Comparison of ENCODE assay signal across 12 mouse cellular contexts in the genomic region with DNA sequence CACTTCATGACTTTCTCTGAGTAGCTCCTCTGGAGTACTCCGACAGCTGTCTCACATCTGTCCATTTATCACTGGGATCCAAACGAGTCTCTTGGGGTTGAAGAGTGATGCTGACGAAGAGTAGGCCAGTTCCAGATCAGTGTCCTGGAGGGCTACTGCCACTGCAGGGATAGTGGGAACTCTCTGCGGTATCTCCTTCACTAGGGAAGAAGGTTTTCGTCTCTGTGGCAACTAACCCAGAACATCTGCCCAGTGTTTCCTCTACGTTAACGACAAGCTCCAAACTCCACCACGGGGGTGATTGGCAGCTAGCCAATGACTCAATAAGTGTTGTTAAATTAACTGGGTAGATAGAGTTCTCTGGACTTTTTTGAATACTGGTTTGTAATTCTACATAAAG.
DNase-seq lines count a peak whose midpoint lies in the region; ATAC-seq and TF ChIP-seq lines count a peak whose summit lies in the region.
"Had no signal": no experiment of that assay in that cellular context is flagged by ENCODE, and none has a peak within 500 bp of the region (broad histone marks: within the 10 kb centered on the region; RNA-seq: fewer than 3 reads in every experiment).

No protein-coding gene starts in this region.

- H3K9me3 ChIP-seq in kidney, embryonic 14.5 days (ENCODE audit: control insufficient read depth, low read length) = no peaks in the 10 kb centered on the region
- H3K9me3 ChIP-seq: midbrain, embryonic 10.5 days had no signal

- no peaks in the 10 kb centered on the region for H3K4me1 ChIP-seq in kidney, adult 2 months (ENCODE audit: control insufficient read depth, insufficient read depth, low read length)
- no peaks in the 10 kb centered on the region for H3K4me1 ChIP-seq in kidney, embryonic 14.5 days (ENCODE audit: control insufficient read depth, insufficient read depth, low read length)
- no peaks in the 10 kb centered on the region for H3K4me1 ChIP-seq in thymus, adult 2 months (replicated peaks; ENCODE audit: control insufficient read depth, insufficient read depth, low read length)
- H3K4me1 ChIP-seq: midbrain, embryonic 10.5 days had no signal

- WGBS in kidney, adult 2 months = 50% methylated on average over 8 of the region's 8 CpGs
- 48% methylated on average over 8 of the region's 8 CpGs for WGBS in kidney, embryonic 14.5 days
- 65% methylated on average over 8 of the region's 8 CpGs for WGBS in thymus, adult 2 months

- H3K4me3 ChIP-seq in kidney, adult 2 months (ENCODE audit: insufficient read depth, low read depth, low read length) = no peak overlapping the region
- no peak overlapping the region for H3K4me3 ChIP-seq in kidney, embryonic 14.5 days (ENCODE audit: low read length)
- H3K4me3 ChIP-seq in thymus, adult 2 months (ENCODE audit: control insufficient read depth, insufficient read depth, low read length) = no peak overlapping the region
- H3K4me3 ChIP-seq: left cerebral cortex, adult 2 months; midbrain, embryonic 10.5 days had no signal

- H3K4me2 ChIP-seq in kidney, embryonic 14.5 days (replicated peaks; ENCODE audit: low read depth, low read length) = no peak overlapping the region

- H3K9ac ChIP-seq in kidney, embryonic 14.5 days (ENCODE audit: low read depth, low read length) = no peak overlapping the region

- TF ChIP-seq CTCF in kidney, adult 2 months (conservative IDR thresholded peaks at IDR 0.05; ENCODE audit: insufficient read depth, insufficient read length, low read depth, low read length) = no peak
- TF ChIP-seq CTCF in thymus, adult 2 months (IDR thresholded peaks at IDR 0.05; ENCODE audit: borderline replicate concordance, control insufficient read depth, extremely low read depth, insufficient read depth, low read length, poor library complexity) = no peak

- intact Hi-C loops in heart, postnatal 10 days (cut with DNase I) = loop anchor here (10.0 kb wide), 2 partner anchors 256 to 714 kb away; a partner anchor contains a TSS

- H3K27ac ChIP-seq in kidney, adult 2 months (ENCODE audit: insufficient read depth, low read depth, low read length) = no peak overlapping the region
- no peak overlapping the region for H3K27ac ChIP-seq in kidney, embryonic 14.5 days (ENCODE audit: low read depth, low read length)
- no peak overlapping the region for H3K27ac ChIP-seq in thymus, adult 2 months (ENCODE audit: control insufficient read depth, insufficient read depth, low read length)
- H3K27ac ChIP-seq: left cerebral cortex, adult 2 months; midbrain, embryonic 10.5 days had no signal

- DNase-seq in kidney, adult 2 months = peak; percentile 37
- DNase-seq in adrenal gland, postnatal 14 days = peak; percentile 31
- DNase-seq in heart, postnatal 10 days = peak; percentile 71 to 72
- DNase-seq in lung, postnatal 14 days = peak; percentile 54
- DNase-seq in thymus, adult 2 months = no peak
- no peak for DNase-seq in embryo, embryonic 9.5 days (ENCODE audit: extremely low spot score)
- no peak for DNase-seq in retina, embryonic 14.5 days (ENCODE audit: low spot score)
- DNase-seq: embryo, embryonic 11 days had no signal

- TF ChIP-seq POLR2A in kidney, adult 2 months (IDR thresholded peaks at IDR 0.05; ENCODE audit: low read depth, low read length) = no peak
- no peak for TF ChIP-seq POLR2A in thymus, adult 2 months (IDR thresholded peaks at IDR 0.05; ENCODE audit: control insufficient read depth, extremely low read depth, insufficient read depth, low read length, poor library complexity)

- H3K27me3 ChIP-seq in kidney, adult 2 months (replicated peaks; ENCODE audit: control insufficient read depth, insufficient read depth, low read length) = no peaks in the 10 kb centered on the region
- no peaks in the 10 kb centered on the region for H3K27me3 ChIP-seq in kidney, embryonic 14.5 days (ENCODE audit: control insufficient read depth, insufficient read depth, low read length)
- no peaks in the 10 kb centered on the region for H3K27me3 ChIP-seq in thymus, adult 2 months (ENCODE audit: control insufficient read depth, insufficient read depth, low read length)

- H3K36me3 ChIP-seq in kidney, adult 2 months (ENCODE audit: control insufficient read depth, insufficient read depth, low read length) = no peaks in the 10 kb centered on the region
- no peaks in the 10 kb centered on the region for H3K36me3 ChIP-seq in kidney, embryonic 14.5 days (ENCODE audit: control insufficient read depth, insufficient read depth, low read length)
- H3K36me3 ChIP-seq in thymus, adult 2 months (ENCODE audit: control insufficient read depth, insufficient read depth, low read length) = no peaks in the 10 kb centered on the region
- H3K36me3 ChIP-seq: midbrain, embryonic 10.5 days had no signal

- no peak for ATAC-seq in kidney, embryonic 14.5 days (ENCODE audit: low FRiP score, low TSS enrichment)
- ATAC-seq: activated CD4-positive, CD25-positive, alpha-beta regulatory T cell, adult 4 months had no signal

Comparison
In these comparisons a context has a peak if more than half of its experiments do, and no peak if none do; other contexts are left out.
1. DNase-seq: peak in kidney, adult 2 months (single experiment), adrenal gland, postnatal 14 days (single experiment), heart, postnatal 10 days (2 of 2) and lung, postnatal 14 days (single experiment); none in thymus, adult 2 months (single experiment), embryo, embryonic 9.5 days (single experiment) and retina, embryonic 14.5 days (single experiment).